Mouse (Mus musculus) testis, postnatal 14 days (tissue): ENCODE measurements around the gene Il16.
A peak's percentile ranks its signal among the peaks of the same experiment; 100 is the strongest.

Source experiments
- DNase-seq: peaks from one replicate; pipeline ENCODE4 v3.0.0; 2021; ENCODE audit warnings: low spot score

The Il16 gene

GRCm38 (mm10) chr7:83745413-83746106, at the start of gene Il16:
Gene Il16, minus strand, starts transcription at chr7:83745726.
- no peak for DNase-seq

GRCm38 (mm10) chr7:83794705-83795104, 49.2 kb upstream of the Il16 start, which contains the start of gene Cfap161:
Gene Cfap161, minus strand, starts transcription at chr7:83794880.
- peak; percentile 68 for DNase-seq

GRCm38 (mm10) chr7:83794006-83794683, 48.6 kb upstream of the Il16 start:
- DNase-seq, result no peak

- no peak for DNase-seq
These were observed 35.4 kb upstream of the Il16 start for GRCm38 (mm10) chr7:83780881-83781280.

- DNase-seq, result no peak
These were observed 34.5 kb upstream of the Il16 start for GRCm38 (mm10) chr7:83780026-83780425.

- no peak for DNase-seq
These were observed 33.5 kb upstream of the Il16 start for GRCm38 (mm10) chr7:83779028-83779427.

GRCm38 (mm10) chr7:83778516-83778915, 33.0 kb upstream of the Il16 start:
- DNase-seq, result no peak

GRCm38 (mm10) chr7:83774721-83775120, 29.2 kb upstream of the Il16 start:
- peak; percentile 12 for DNase-seq

- no peak for DNase-seq
These were observed 18.1 kb upstream of the Il16 start for GRCm38 (mm10) chr7:83763674-83764073.

- no peak for DNase-seq
These were observed 16.8 kb upstream of the Il16 start for GRCm38 (mm10) chr7:83762336-83762735.

GRCm38 (mm10) chr7:83751055-83751454, 5.5 kb upstream of the Il16 start:
- DNase-seq, result no peak

- no peak for DNase-seq
These were observed 2.9 kb upstream of the Il16 start for GRCm38 (mm10) chr7:83748405-83748804.

- no peak for DNase-seq
These were observed 671 bp upstream of the Il16 start for GRCm38 (mm10) chr7:83746107-83746687.

- no peak for DNase-seq
These were observed 487 bp downstream of the Il16 start for GRCm38 (mm10) chr7:83745065-83745412.

- no peak for DNase-seq
These were observed 1.3 kb downstream of the Il16 start for GRCm38 (mm10) chr7:83744250-83744649.

- DNase-seq, result no peak
These were observed 2.8 kb downstream of the Il16 start for GRCm38 (mm10) chr7:83742690-83743089.

GRCm38 (mm10) chr7:83742026-83742425, 3.5 kb downstream of the Il16 start:
- no peak for DNase-seq

- no peak for DNase-seq
These were observed 5.7 kb downstream of the Il16 start for GRCm38 (mm10) chr7:83739680-83740310.

- DNase-seq, result no peak
These were observed 6.7 kb downstream of the Il16 start for GRCm38 (mm10) chr7:83738623-83739462.

GRCm38 (mm10) chr7:83737914-83738490, 7.5 kb downstream of the Il16 start:
- no peak for DNase-seq

- no peak for DNase-seq
These were observed 9.0 kb downstream of the Il16 start for GRCm38 (mm10) chr7:83736341-83737115.
